Mouse (Mus musculus) embryonic facial prominence, embryonic 12.5 days (tissue): ENCODE results near the gene Trim12a. TPM values are rescaled to one million over a fixed set of nuclear protein-coding genes. Genes with fewer than 3 reads are reported as not detected.
"Not testable (repeated sequence)": the region's sequence is repeated elsewhere in the genome, so short reads cannot be mapped to it uniquely, and the experiment has no call there.

Source experiments
- ATAC-seq: fragments of 200-750 bp; cut with Nextera tagmentation; 2 replicates; pipeline ENCODE4 v1.8.0; 2017; ENCODE audit not compliant: insufficient number of reproducible peaks, insufficient read depth, low FRiP score, low TSS enrichment
- H3K27ac ChIP-seq: fragments of 300-500 bp; sonication (generic); 2 replicates; pipeline ENCODE4 v1.5.1; 2016; ENCODE audit warnings: mild to moderate bottlenecking
- H3K27me3 ChIP-seq: fragments of 300-500 bp; sonication (generic); 2 replicates; pipeline ENCODE4 v1.6.1; 2016; ENCODE audit warnings: mild to moderate bottlenecking, moderate library complexity
- H3K36me3 ChIP-seq: fragments of 300-500 bp; sonication (generic); 2 replicates; pipeline ENCODE4 v1.6.1; 2016; ENCODE audit warnings: mild to moderate bottlenecking
- H3K4me1 ChIP-seq: fragments of 300-500 bp; sonication (generic); 2 replicates; pipeline ENCODE4 v1.6.1; 2016
- H3K4me2 ChIP-seq: fragments of 300-500 bp; sonication (generic); replicated peaks from 2 replicates; pipeline ENCODE4 v1.6.1; 2016; ENCODE audit warnings: mild to moderate bottlenecking, moderate library complexity
- H3K4me3 ChIP-seq: fragments of 300-500 bp; sonication (generic); 2 replicates; pipeline ENCODE4 v1.5.1; 2016; ENCODE audit warnings: mild to moderate bottlenecking
- H3K9ac ChIP-seq: fragments of 300-500 bp; sonication (generic); 2 replicates; pipeline ENCODE4 v1.6.1; 2016; ENCODE audit warnings: mild to moderate bottlenecking, moderate library complexity
- H3K9me3 ChIP-seq: fragments of 300-500 bp; sonication (generic); 2 replicates; pipeline ENCODE4 v1.6.1; 2016; ENCODE audit warnings: mild to moderate bottlenecking, moderate library complexity
- WGBS: fragments of 180-500 bp; shearing (Covaris S2); methylation state at CpG from one replicate; pipeline ENCODE4 v1.1.7; 2016; 5-methylcytosine and 5-hydroxymethylcytosine counted together
- polyA plus RNA-seq: library from polyadenylated mRNA; unstranded; fragments of >200 nt; fragmentation: Nextera tagmentation; extraction: Ambion mirVana; gene quantifications from 2 replicates; pipeline ENCODE4 v1.2.1, GENCODE M21; 2016

The Trim12a gene
- polyA plus RNA-seq = 5.3 and 5.8 TPM in 2 replicates

DNA sequence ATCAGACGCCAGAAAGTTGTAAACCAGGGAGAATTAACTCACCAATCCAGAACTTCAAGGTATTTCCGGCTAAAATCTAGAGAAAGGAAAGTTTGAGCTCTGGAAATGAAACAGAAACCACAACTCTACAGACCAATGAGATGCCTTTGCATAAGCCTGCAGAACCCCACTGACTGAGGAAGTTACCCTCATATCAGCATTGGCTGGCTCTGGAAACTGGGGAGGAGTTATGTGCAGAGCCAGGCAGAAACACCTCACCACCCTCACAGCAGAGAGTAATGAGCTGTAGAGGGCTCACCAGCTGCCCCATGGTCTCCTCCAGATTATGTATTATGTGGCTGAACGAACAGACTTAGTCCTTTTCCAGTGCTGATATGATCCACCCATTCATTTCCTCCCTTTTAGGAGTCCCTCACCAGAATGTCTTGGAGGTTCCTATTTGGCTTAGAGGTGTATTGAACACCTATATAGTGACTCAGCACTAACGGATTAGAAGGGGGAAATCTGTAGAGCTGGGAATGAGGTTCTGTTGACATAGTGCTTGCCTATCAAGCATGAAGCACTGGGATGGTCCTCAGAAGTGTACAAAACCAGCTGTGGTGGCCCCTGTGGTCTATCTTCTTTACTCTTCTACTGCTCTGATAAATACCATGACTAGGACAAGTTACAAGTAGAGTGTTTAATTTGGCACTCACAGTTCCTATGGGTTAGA, at the start of gene Trim12a:
Gene Trim12a, minus strand, starts transcription at position 98 of the 712 bp plus-strand sequence.
- not testable (repeated sequence) for H3K27ac ChIP-seq, H3K9me3 ChIP-seq, H3K27me3 ChIP-seq, H3K4me1 ChIP-seq, H3K36me3 ChIP-seq, ATAC-seq, H3K9ac ChIP-seq
- peak within 1 kb of the TSS; percentile 22 for H3K4me3 ChIP-seq
- 30% methylated on average over 4 of the region's 4 CpGs for WGBS
- peak within 1 kb of the TSS; percentile 42 for H3K4me2 ChIP-seq

GRCm38 (mm10) chr7:104353600-104353967, 38.3 kb upstream of the Trim12a start:
- H3K9ac ChIP-seq = no peak overlapping the region
- no peaks in the 10 kb centered on the region for H3K9me3 ChIP-seq
- H3K4me3 ChIP-seq = peak overlapping the region; percentile 39; the same call in 1 of the 2 replicates
- 0 out of 2 replicates have a peak, but pooled peaks cover 3% of the 10 kb centered on the region for H3K4me1 ChIP-seq
- peak overlapping the region; percentile 53; the same call in 1 of the 2 replicates for H3K4me2 ChIP-seq
- H3K27me3 ChIP-seq = no peaks in the 10 kb centered on the region
- H3K36me3 ChIP-seq = no peaks in the 10 kb centered on the region
- WGBS = 73% methylated on average over 2 of the region's 2 CpGs
- ATAC-seq = no peak; the same call in 1 of the 2 replicates
- H3K27ac ChIP-seq = no peak overlapping the region

GRCm38 (mm10) chr7:104352717-104353599, 37.7 kb upstream of the Trim12a start, which contains the start of gene Trim12c:
TSS of gene Trim12c (minus strand) at chr7:104353362.
- H3K4me3 ChIP-seq = peak within 1 kb of the TSS; percentile 39
- H3K27me3 ChIP-seq = no peaks in the 10 kb centered on the region
- 0 out of 2 replicates have a peak, but pooled peaks cover 3% of the 10 kb centered on the region for H3K4me1 ChIP-seq
- H3K36me3 ChIP-seq = no peaks in the 10 kb centered on the region
- WGBS = 6% methylated on average over 14 of the region's 14 CpGs
- 0 out of 2 replicates have a peak within 1 kb of the TSS, but pooled peaks have one; percentile 60 for H3K27ac ChIP-seq
- H3K9ac ChIP-seq = no peak within 1 kb of the TSS
- H3K9me3 ChIP-seq = no peaks in the 10 kb centered on the region
- peak; percentile 99 for ATAC-seq
- peak within 1 kb of the TSS; percentile 53 for H3K4me2 ChIP-seq

DNA sequence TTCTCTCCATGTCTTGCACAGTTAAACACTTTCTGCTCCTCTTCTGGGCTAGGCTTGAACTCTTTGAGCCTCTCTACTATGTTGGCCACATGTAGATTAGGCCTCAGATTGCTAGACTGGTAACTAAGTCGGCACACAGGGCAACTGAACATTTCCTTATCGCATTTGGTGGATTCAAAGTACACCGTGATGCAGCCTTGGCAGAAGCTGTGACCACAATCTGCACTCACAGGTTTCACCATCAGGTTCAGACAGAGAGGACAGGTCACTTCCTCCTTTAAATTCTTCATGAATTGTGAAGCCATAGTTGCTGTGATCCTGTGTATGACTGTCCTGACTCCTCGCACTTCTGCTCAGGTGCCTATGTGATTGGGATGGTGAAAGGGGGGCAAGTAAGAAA, 32.8 kb upstream of the Trim12a start:
- not testable (repeated sequence) for H3K36me3 ChIP-seq, H3K27me3 ChIP-seq, H3K27ac ChIP-seq, H3K4me1 ChIP-seq, H3K4me2 ChIP-seq, H3K4me3 ChIP-seq, H3K9me3 ChIP-seq, H3K9ac ChIP-seq, ATAC-seq
- 83% methylated on average over 4 of the region's 4 CpGs for WGBS

- not testable (repeated sequence) for H3K27ac ChIP-seq, H3K9me3 ChIP-seq, H3K9ac ChIP-seq, H3K36me3 ChIP-seq, H3K4me3 ChIP-seq, ATAC-seq, H3K4me2 ChIP-seq, H3K4me1 ChIP-seq, H3K27me3 ChIP-seq
- WGBS = 79% methylated on average over 2 of the region's 4 CpGs
Observed at GRCm38 (mm10) chr7:104340744-104341143, 25.5 kb upstream of the Trim12a start.

DNA sequence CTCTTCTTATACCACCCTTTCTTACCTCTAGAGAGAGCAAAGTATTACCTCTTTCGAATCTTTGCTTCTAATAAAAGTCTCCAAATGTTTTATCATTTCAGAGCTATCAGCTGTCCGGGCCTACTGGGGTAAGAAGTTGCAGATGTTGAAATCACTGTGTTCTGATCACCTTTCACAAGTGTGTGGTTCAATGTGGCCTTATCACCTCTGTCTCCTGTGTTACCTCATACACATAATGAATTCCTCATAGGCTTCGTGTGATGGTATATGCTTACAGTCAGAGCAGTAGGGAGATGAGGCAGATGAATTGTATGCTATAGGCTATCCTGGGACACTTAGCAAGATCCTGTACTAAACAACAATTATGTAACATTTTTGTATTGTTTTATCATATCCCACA, 20.3 kb upstream of the Trim12a start:
- not testable (repeated sequence) for H3K4me3 ChIP-seq, H3K27ac ChIP-seq, ATAC-seq, H3K27me3 ChIP-seq, H3K4me2 ChIP-seq, H3K9ac ChIP-seq, H3K36me3 ChIP-seq, H3K4me1 ChIP-seq, H3K9me3 ChIP-seq
- WGBS = 86% methylated on average over 3 of the region's 3 CpGs

DNA sequence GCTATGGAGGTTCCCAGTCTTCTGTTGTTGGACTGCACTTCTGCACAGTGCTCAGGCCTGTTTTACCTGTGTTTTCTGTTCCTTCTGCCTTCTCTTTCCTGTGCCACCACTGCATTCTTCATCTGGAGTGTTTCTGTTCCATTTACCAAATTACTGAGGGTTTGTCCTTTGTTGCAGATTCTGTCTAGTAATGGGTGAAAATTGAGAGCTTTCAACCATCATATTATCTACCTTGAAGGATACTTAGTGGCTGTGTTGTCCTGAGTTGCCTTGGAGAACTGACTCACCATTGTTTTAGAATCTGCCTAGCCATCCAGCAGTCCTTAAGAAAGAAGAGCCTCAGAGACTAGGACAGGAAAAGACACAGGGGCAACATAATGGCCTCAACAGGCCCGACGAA, 13.9 kb upstream of the Trim12a start, which contains the start of gene Trim34b:
Gene Trim34b, plus strand, starts transcription at position 301 of the 400 bp plus-strand sequence.
- H3K36me3 ChIP-seq, H3K27ac ChIP-seq, H3K4me1 ChIP-seq, H3K9me3 ChIP-seq, H3K9ac ChIP-seq, H3K4me3 ChIP-seq, H3K27me3 ChIP-seq, H3K4me2 ChIP-seq, ATAC-seq: not testable (repeated sequence)
- WGBS = 80% methylated on average over 2 of the region's 2 CpGs

DNA sequence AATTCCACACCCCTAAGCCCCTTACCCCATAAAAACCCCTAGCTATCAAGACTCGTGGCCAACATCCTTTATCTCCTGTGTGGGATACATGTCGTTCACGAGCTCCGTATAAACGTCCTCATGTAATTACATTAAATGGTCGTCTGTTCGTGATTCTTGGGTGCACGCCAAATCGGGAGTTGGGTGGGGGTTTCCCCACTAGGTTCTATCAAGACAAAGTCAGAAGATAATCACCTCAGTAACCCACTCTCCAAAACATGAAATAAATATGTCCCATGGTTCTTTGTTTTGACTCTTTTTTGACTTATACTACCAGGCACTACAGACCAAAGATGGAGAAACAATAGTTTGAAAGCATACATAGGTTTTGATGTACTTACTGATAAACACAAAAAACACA, 6.8 kb upstream of the Trim12a start:
- no peak for ATAC-seq
- Histone ChIP-seq H3K9me3 (no peaks in the 10 kb centered on the region), H3K4me3 (no peak overlapping the region), H3K27me3 (no peaks in the 10 kb centered on the region), H3K4me1 (no peaks in the 10 kb centered on the region), H3K27ac (no peak overlapping the region), H3K9ac (no peak overlapping the region), H3K36me3 (no peaks in the 10 kb centered on the region), H3K4me2 (no peak overlapping the region)
- WGBS = 83% methylated on average over 9 of the region's 9 CpGs

- WGBS = 15% methylated on average over 15 of the region's 15 CpGs
- Histone ChIP-seq H3K27ac (no peak overlapping the region), H3K4me3 (peak overlapping the region; percentile 22), H3K4me2 (peak overlapping the region; percentile 42), H3K4me1 (no peaks in the 10 kb centered on the region), H3K36me3 (no peaks in the 10 kb centered on the region), H3K27me3 (no peaks in the 10 kb centered on the region), H3K9ac (no peak overlapping the region), H3K9me3 (no peaks in the 10 kb centered on the region)
- ATAC-seq = no peak
Observed at GRCm38 (mm10) chr7:104314796-104315353, 391 bp downstream of the Trim12a start.

GRCm38 (mm10) chr7:104291638-104292400, 23.4 kb downstream of the Trim12a start:
- Histone ChIP-seq H3K36me3 (no peaks in the 10 kb centered on the region), H3K4me2 (no peak overlapping the region), H3K27ac (no peak overlapping the region), H3K4me1 (no peaks in the 10 kb centered on the region), H3K4me3 (no peak overlapping the region), H3K9me3 (no peaks in the 10 kb centered on the region), H3K9ac (no peak overlapping the region), H3K27me3 (no peaks in the 10 kb centered on the region)
- no peak for ATAC-seq
- 86% methylated on average over 5 of the region's 5 CpGs for WGBS

DNA sequence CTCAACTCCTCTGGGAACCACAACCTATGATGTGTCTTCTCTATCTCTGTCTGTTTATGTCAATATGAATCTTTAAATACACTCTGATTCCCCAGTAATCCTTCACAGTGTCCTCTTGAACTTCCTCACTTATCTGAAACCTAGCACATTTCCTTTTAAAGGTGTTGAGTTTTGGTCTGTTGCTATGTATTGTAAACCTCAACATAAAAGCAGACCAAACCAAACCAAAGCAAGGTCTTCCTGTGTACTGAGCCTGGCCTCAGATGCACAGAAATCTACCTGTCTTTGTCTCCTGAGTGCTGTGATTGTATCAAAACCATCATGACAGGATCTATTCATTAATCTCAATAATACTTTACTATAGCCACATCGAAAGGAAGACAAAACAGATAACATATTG, 24.6 kb downstream of the Trim12a start:
- Histone ChIP-seq H3K9ac (no peak overlapping the region), H3K9me3 (no peaks in the 10 kb centered on the region), H3K27me3 (no peaks in the 10 kb centered on the region), H3K4me1 (no peaks in the 10 kb centered on the region), H3K4me3 (no peak overlapping the region), H3K36me3 (no peaks in the 10 kb centered on the region), H3K27ac (no peak overlapping the region), H3K4me2 (no peak overlapping the region)
- WGBS = 95% methylated on average over 1 of the region's 1 CpGs
- no peak for ATAC-seq
